Mouse (Mus musculus) stomach, postnatal 0 days (tissue): ENCODE results near the gene Xrcc1. TPM values are rescaled to one million over a fixed set of nuclear protein-coding genes. Genes with fewer than 3 reads are reported as not detected.

Source experiments
- ATAC-seq: fragments of 200-750 bp; cut with Nextera tagmentation; 2 replicates; pipeline ENCODE4 v1.8.0; 2017; ENCODE audit not compliant: low FRiP score, low TSS enrichment
- DNase-seq: peaks from one replicate; pipeline ENCODE4 v3.0.0-alpha.2; 2016; ENCODE audit warnings: low spot score
- H3K27ac ChIP-seq: fragments of 300-500 bp; sonication (generic); replicated peaks from 2 replicates; pipeline ENCODE4 v1.5.1; 2014; ENCODE audit warnings: mild to moderate bottlenecking, control low read depth
- H3K27me3 ChIP-seq: fragments of 300-500 bp; sonication (generic); 2 replicates; pipeline ENCODE4 v1.6.1; 2014; ENCODE audit warnings: low read length; ENCODE audit not compliant: control insufficient read depth, insufficient read depth
- H3K36me3 ChIP-seq: fragments of 300-500 bp; sonication (generic); 2 replicates; pipeline ENCODE4 v1.6.1; 2014; ENCODE audit warnings: low read length, mixed read lengths; ENCODE audit not compliant: control insufficient read depth, insufficient read depth
- H3K4me1 ChIP-seq: fragments of 300-500 bp; sonication (generic); replicated peaks from 2 replicates; pipeline ENCODE4 v1.6.1; 2014; ENCODE audit warnings: antibody characterized with exemption; ENCODE audit not compliant: control insufficient read depth, insufficient read depth
- H3K4me2 ChIP-seq: fragments of 300-500 bp; sonication (generic); replicated peaks from 2 replicates; pipeline ENCODE4 v1.6.1; 2014; ENCODE audit warnings: low read depth, mild to moderate bottlenecking, control low read depth, moderate library complexity
- H3K4me3 ChIP-seq: fragments of 300-500 bp; sonication (generic); 2 replicates; pipeline ENCODE4 v1.5.1; 2014; ENCODE audit warnings: low read depth, low read length, control low read depth
- H3K9ac ChIP-seq: fragments of 300-500 bp; sonication (generic); 2 replicates; pipeline ENCODE4 v1.6.1; 2014; ENCODE audit warnings: mild to moderate bottlenecking, low read length, control low read depth, mixed read lengths
- H3K9me3 ChIP-seq: fragments of 300-500 bp; sonication (generic); 2 replicates; pipeline ENCODE4 v1.6.1; 2016; ENCODE audit warnings: low read length; ENCODE audit not compliant: control insufficient read depth
- CTCF ChIP-seq: IDR thresholded peaks from 2 replicates; pipeline ENCODE4 v1.5.1; 2016; ENCODE audit warnings: antibody characterized with exemption, low read depth, mild to moderate bottlenecking, moderate library complexity
- EP300 ChIP-seq: optimal IDR thresholded peaks from 2 replicates; pipeline ENCODE3; 2016; ENCODE audit warnings: antibody characterized with exemption
- WGBS: fragments of 180-500 bp; shearing (Covaris S2); extraction: QIAGEN DNeasy Blood & Tissue Kit; methylation state at CpG from one replicate; pipeline ENCODE4 v1.1.7; 2014; 5-methylcytosine and 5-hydroxymethylcytosine counted together
- polyA plus RNA-seq: library from polyadenylated mRNA; unstranded; fragments of >200 nt; fragmentation: Nextera tagmentation; extraction: Ambion mirVana; gene quantifications from 2 replicates; pipeline ENCODE4 v1.2.1, GENCODE M21; 2015

The Xrcc1 gene
- polyA plus RNA-seq, 1 experiment from 2014 or later, result 27.4 TPM

- TF ChIP-seq EP300 (no peak), CTCF (no peak)
- DNase-seq (peak; percentile 100), ATAC-seq (peak; percentile 99)
- Histone ChIP-seq H3K4me2 (peak overlapping the region; percentile 63), H3K9ac (peak overlapping the region; percentile 75), H3K27me3 (no peaks in the 10 kb centered on the region), H3K9me3 (no peaks in the 10 kb centered on the region), H3K4me3 (peak overlapping the region; percentile 60), H3K36me3 (no peaks in the 10 kb centered on the region), H3K4me1 (peaks cover 3% of the 10 kb centered on the region; the same call in 1 of the 2 replicates), H3K27ac (peak overlapping the region; percentile 90)
- 1% methylated on average over 54 of the region's 57 CpGs for WGBS
These were observed 723 bp downstream of the Xrcc1 start for GRCm38 (mm10) chr7:24546634-24547389.

DNA sequence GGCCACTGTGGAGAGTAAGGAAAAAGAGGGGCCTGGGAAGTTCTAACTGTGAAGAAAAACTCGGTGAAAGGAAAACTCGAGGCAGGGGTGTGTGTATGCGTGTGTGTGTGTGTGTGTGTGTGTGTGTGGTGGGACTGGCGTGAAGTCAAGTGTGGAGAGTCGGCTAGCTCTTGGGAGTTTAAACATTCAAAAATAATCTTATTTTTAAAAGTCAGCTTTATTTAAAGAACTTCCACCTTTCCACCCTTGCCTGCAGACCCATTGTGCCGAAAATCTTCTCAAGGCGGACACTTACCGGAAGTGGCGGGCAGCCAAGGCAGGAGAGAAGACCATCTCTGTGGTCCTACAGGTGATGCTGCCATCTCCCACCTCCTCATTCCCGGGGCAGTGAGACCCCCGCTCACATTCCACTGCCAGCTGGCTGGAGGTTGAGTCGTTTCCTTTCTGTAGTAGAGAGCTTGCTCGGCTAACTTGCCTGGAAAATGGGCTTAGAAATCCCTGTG, 1.5 kb downstream of the Xrcc1 start:
- TF ChIP-seq CTCF (no peak), EP300 (no peak)
- peak overlapping the region; percentile 63 for H3K4me2 ChIP-seq
- H3K9me3 ChIP-seq, result no peaks in the 10 kb centered on the region
- H3K4me1 ChIP-seq, result peaks cover 3% of the 10 kb centered on the region; the same call in 1 of the 2 replicates
- H3K36me3 ChIP-seq, result peaks cover 4% of the 10 kb centered on the region
- WGBS, result 15% methylated on average over 13 of the region's 13 CpGs
- no peaks in the 10 kb centered on the region for H3K27me3 ChIP-seq
- peak overlapping the region; percentile 75 for H3K9ac ChIP-seq
- DNase-seq, result no peak
- ATAC-seq, result no peak
- peak overlapping the region; percentile 60 for H3K4me3 ChIP-seq
- no peak overlapping the region for H3K27ac ChIP-seq

- H3K4me1 ChIP-seq, result no peaks in the 10 kb centered on the region; the same call in 1 of the 2 replicates
- no peak overlapping the region for H3K4me3 ChIP-seq
- H3K27ac ChIP-seq, result no peak overlapping the region
- H3K36me3 ChIP-seq, result peaks cover 7% of the 10 kb centered on the region
- no peak for DNase-seq
- no peak overlapping the region for H3K4me2 ChIP-seq
- WGBS, result 85% methylated on average over 12 of the region's 12 CpGs
- H3K9ac ChIP-seq, result no peak overlapping the region
- TF ChIP-seq CTCF (no peak), EP300 (no peak)
- no peaks in the 10 kb centered on the region for H3K9me3 ChIP-seq
- ATAC-seq, result no peak
- no peaks in the 10 kb centered on the region for H3K27me3 ChIP-seq
These were observed 6.1 kb downstream of the Xrcc1 start for GRCm38 (mm10) chr7:24551985-24552759.

GRCm38 (mm10) chr7:24555786-24556185, 9.7 kb downstream of the Xrcc1 start:
- H3K27me3 ChIP-seq, result no peaks in the 10 kb centered on the region
- no peaks in the 10 kb centered on the region for H3K9me3 ChIP-seq
- no peak overlapping the region for H3K4me2 ChIP-seq
- DNase-seq (no peak), ATAC-seq (no peak)
- 93% methylated on average over 10 of the region's 10 CpGs for WGBS
- TF ChIP-seq CTCF (no peak), EP300 (no peak)
- H3K4me3 ChIP-seq, result no peak overlapping the region
- no peak overlapping the region for H3K27ac ChIP-seq
- H3K36me3 ChIP-seq, result peaks cover 7% of the 10 kb centered on the region
- H3K4me1 ChIP-seq, result no peaks in the 10 kb centered on the region
- no peak overlapping the region for H3K9ac ChIP-seq

DNA sequence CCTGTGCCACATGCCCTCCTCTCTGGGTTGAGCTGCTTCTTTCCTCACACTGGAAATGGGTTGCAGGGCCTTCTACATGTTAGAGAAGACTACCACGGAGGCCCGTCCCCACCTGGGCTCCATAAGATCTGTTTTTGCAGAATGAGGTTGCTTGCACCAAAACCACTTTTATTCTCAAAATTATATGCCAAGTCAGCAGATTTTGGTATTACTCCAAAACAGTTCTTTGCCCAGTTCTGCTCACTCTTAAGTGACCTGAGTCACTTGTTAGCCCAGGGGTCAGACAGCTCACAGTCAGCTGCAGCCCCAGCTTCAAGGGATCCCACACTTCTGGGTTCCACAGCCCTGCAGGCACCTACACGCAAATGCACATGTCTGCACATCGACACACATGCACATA, 15.4 kb downstream of the Xrcc1 start:
- H3K9ac ChIP-seq, result no peak overlapping the region
- ATAC-seq (no peak), DNase-seq (no peak)
- no peaks in the 10 kb centered on the region for H3K4me1 ChIP-seq
- H3K27ac ChIP-seq, result peak overlapping the region; percentile 58
- no peak overlapping the region for H3K4me2 ChIP-seq
- no peaks in the 10 kb centered on the region for H3K27me3 ChIP-seq
- peaks cover 2% of the 10 kb centered on the region; the same call in 1 of the 2 replicates for H3K36me3 ChIP-seq
- no peak for TF ChIP-seq EP300
- TF ChIP-seq CTCF, result no peak
- 81% methylated on average over 4 of the region's 4 CpGs for WGBS
- no peak overlapping the region for H3K4me3 ChIP-seq
- no peaks in the 10 kb centered on the region for H3K9me3 ChIP-seq
